Mouse (Mus musculus): ENCODE measurements around the gene Plagl1. TPM values are rescaled to one million over a fixed set of nuclear protein-coding genes. Genes with fewer than 3 reads are reported as not detected.

Gene Plagl1
- total and polyA plus RNA-seq, 3 experiments: 0.48 to 1.7 (median 0.87) TPM

DNA sequence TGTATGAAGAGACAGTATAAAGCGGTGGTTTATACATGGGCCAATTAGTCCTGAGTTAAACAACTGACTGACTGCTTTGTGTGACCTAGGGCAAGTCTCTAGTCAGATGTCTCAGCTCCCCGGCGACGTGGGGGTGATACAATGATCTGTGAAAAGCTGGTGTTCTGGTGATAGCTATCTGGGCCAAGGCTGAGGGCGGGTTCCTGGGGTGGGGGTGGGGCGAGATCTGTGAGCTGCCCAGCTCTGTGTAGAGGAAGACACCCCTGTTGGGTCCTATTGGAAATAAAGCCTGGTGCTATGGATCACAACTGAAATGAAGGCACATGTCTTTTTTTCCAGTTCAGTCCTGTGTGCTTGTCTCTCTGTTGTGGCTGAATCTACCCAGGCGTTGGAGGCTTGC, 3.2 kb downstream of the Plagl1 start:
- Histone ChIP-seq H3K9ac (ENCODE audit: insufficient read depth, low read depth) (no peak overlapping the region), H3K9me3 (replicated peaks; ENCODE audit: low read length) (no peaks in the 10 kb centered on the region), H3K27ac (ENCODE audit: insufficient read depth, low read depth) (no peak overlapping the region), H3K27me3 (replicated peaks) (no peaks in the 10 kb centered on the region), H3K36me3 (replicated peaks in 1 of 2; ENCODE audit: control insufficient read depth in 1 of 2, insufficient read depth in 1 of 2, low read length in 1 of 2) (no peaks in the 10 kb centered on the region), H3K4me1 (ENCODE audit: control insufficient read depth in 1 of 2, insufficient read depth in 2 of 2) (peaks cover 11 to 25% of the 10 kb centered on the region in 2 experiments; a peak in 3 of 4 replicates), H3K4me2 (ENCODE audit: insufficient read depth, low read depth, poor library complexity, severe bottlenecking) (no peak overlapping the region), H3K79me2 (replicated peaks; ENCODE audit: control insufficient read depth, extremely low read depth, insufficient read depth, poor library complexity, severe bottlenecking) (no peaks in the 10 kb centered on the region), H3K4me3 (replicated peaks in 1 of 3; ENCODE audit: low read depth in 2 of 3, low read length in 2 of 3, poor library complexity in 1 of 3) (no peak overlapping the region)
- TF ChIP-seq SMC3 (IDR thresholded peaks at IDR 0.05; ENCODE audit: low read depth, low read length): no peak
- TF ChIP-seq USF2 (conservative IDR thresholded peaks at IDR 0.05; ENCODE audit: low read depth, low read length): no peak
- no peak for TF ChIP-seq MXI1 (IDR thresholded peaks at IDR 0.05; ENCODE audit: low read depth, low read length)
- TF ChIP-seq MAFK (IDR thresholded peaks at IDR 0.05; ENCODE audit: insufficient replicate concordance, low read length): no peak
- no peak for TF ChIP-seq JUND (conservative IDR thresholded peaks at IDR 0.05; ENCODE audit: low read depth, low read length)
- no peak for TF ChIP-seq CHD2 (IDR thresholded peaks at IDR 0.05; ENCODE audit: low read length)
- no peak for TF ChIP-seq JUN (IDR thresholded peaks at IDR 0.05; ENCODE audit: insufficient read depth, low read depth, low read length)
- no peak for TF ChIP-seq UBTF (IDR thresholded peaks at IDR 0.05; ENCODE audit: low read depth, low read length)
- TF ChIP-seq NRF1 (IDR thresholded peaks at IDR 0.05; ENCODE audit: low read depth, low read length): no peak
- TF ChIP-seq ZC3H11A (IDR thresholded peaks at IDR 0.05; ENCODE audit: low read depth, low read length): no peak
- dilution Hi-C loops (cut with MboI; ENCODE audit: extremely low pct_ligation_motif_present, extremely low pct_unique_long_range_greater_than_20kb, low sequenced_read_pairs): no loop called here
- in situ Hi-C loops (cut with MboI; ENCODE audit: low pct_ligation_motif_present, low pct_unique_long_range_greater_than_20kb, low sequenced_read_pairs): no loop called here
- DNase-seq (ENCODE audit: extremely low read depth): no peak

DNA sequence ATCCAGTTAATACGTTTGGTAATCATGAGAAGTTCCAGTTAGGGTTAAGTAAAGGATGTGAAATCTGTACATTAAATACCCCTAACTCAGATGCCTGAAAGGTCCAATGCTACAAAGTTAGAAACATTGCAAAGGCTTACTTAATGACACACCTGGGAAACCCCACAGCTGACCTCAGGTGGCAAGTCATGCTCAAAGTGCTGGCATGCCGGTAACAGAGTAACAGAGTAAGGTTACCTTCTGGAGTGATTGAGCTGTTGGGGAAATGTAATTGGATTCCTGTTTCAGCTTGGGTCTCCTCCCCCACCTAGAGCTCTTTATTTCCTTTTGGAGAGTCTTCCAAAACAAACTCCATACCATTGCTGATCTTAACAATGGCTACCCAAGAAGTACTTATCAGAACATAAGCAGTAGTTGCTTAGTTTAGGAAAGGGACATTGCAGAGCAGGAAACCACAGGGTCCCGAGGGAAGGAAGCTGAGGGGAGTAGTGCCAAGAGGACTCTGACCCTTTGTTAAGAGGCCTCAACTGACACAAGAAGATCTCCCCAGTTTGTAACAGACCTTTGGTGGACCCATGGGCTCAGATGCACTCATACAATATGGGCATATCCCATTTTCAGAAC, 4.9 kb downstream of the Plagl1 start:
- Histone ChIP-seq H3K9ac (ENCODE audit: insufficient read depth, low read depth) (no peak overlapping the region), H3K36me3 (replicated peaks in 1 of 2; ENCODE audit: control insufficient read depth in 1 of 2, insufficient read depth in 1 of 2, low read length in 1 of 2) (no peaks in the 10 kb centered on the region), H3K4me1 (ENCODE audit: control insufficient read depth in 1 of 2, insufficient read depth in 2 of 2) (peaks cover 5 to 13% of the 10 kb centered on the region in 2 experiments; a peak in 2 of 4 replicates), H3K79me2 (replicated peaks; ENCODE audit: control insufficient read depth, extremely low read depth, insufficient read depth, poor library complexity, severe bottlenecking) (no peaks in the 10 kb centered on the region), H3K27me3 (replicated peaks) (no peaks in the 10 kb centered on the region), H3K9me3 (replicated peaks; ENCODE audit: low read length) (no peaks in the 10 kb centered on the region), H3K4me3 (replicated peaks in 1 of 3; ENCODE audit: low read depth in 2 of 3, low read length in 2 of 3, poor library complexity in 1 of 3) (no peak overlapping the region), H3K27ac (ENCODE audit: insufficient read depth, low read depth) (no peak overlapping the region), H3K4me2 (ENCODE audit: insufficient read depth, low read depth, poor library complexity, severe bottlenecking) (no peak overlapping the region)
- in situ Hi-C loops (cut with MboI; ENCODE audit: low pct_ligation_motif_present, low pct_unique_long_range_greater_than_20kb, low sequenced_read_pairs) (no loop called here), dilution Hi-C loops (cut with MboI; ENCODE audit: extremely low pct_ligation_motif_present, extremely low pct_unique_long_range_greater_than_20kb, low sequenced_read_pairs) (no loop called here)
- DNase-seq (ENCODE audit: extremely low read depth): no peak
- no peak for TF ChIP-seq CHD2 (IDR thresholded peaks at IDR 0.05; ENCODE audit: low read length)
- TF ChIP-seq ETS1 (conservative IDR thresholded peaks at IDR 0.05; ENCODE audit: low read depth, low read length): no peak
- TF ChIP-seq SMC3 (IDR thresholded peaks at IDR 0.05; ENCODE audit: low read depth, low read length): no peak
- TF ChIP-seq NELFE (IDR thresholded peaks at IDR 0.05; ENCODE audit: low read depth, low read length): no peak
- no peak for TF ChIP-seq TCF12 (IDR thresholded peaks at IDR 0.05; ENCODE audit: low read depth, low read length)
- no peak for TF ChIP-seq HCFC1 (IDR thresholded peaks at IDR 0.05; ENCODE audit: low read depth, low read length)
- no peak for TF ChIP-seq POLR2AphosphoS2 (IDR thresholded peaks at IDR 0.05; ENCODE audit: low read depth, low read length)
- TF ChIP-seq SIN3A (IDR thresholded peaks at IDR 0.05; ENCODE audit: low read length): no peak
- TF ChIP-seq CHD1 (IDR thresholded peaks at IDR 0.05; ENCODE audit: low read depth, low read length): no peak
- TF ChIP-seq USF2 (conservative IDR thresholded peaks at IDR 0.05; ENCODE audit: low read depth, low read length): no peak
- TF ChIP-seq MAX (IDR thresholded peaks at IDR 0.05; ENCODE audit: low read length): no peak
- TF ChIP-seq USF1 (IDR thresholded peaks at IDR 0.05; ENCODE audit: low read depth, low read length): no peak
- TF ChIP-seq ZMIZ1 (IDR thresholded peaks at IDR 0.05; ENCODE audit: low read depth, low read length): no peak
- TF ChIP-seq TBP (conservative IDR thresholded peaks at IDR 0.05; ENCODE audit: low read depth, low read length): no peak
- TF ChIP-seq UBTF (IDR thresholded peaks at IDR 0.05; ENCODE audit: low read depth, low read length): no peak
- no peak for TF ChIP-seq MAFK (IDR thresholded peaks at IDR 0.05; ENCODE audit: insufficient replicate concordance, low read length)
- no peak for TF ChIP-seq MXI1 (IDR thresholded peaks at IDR 0.05; ENCODE audit: low read depth, low read length)
- TF ChIP-seq JUN (IDR thresholded peaks at IDR 0.05; ENCODE audit: insufficient read depth, low read depth, low read length): no peak
- TF ChIP-seq JUND (conservative IDR thresholded peaks at IDR 0.05; ENCODE audit: low read depth, low read length): no peak
- TF ChIP-seq MAZ (IDR thresholded peaks at IDR 0.05; ENCODE audit: low read depth, low read length): no peak

Data from CH12.LX (cell line).